Mouse (Mus musculus): ENCODE data around the gene Trir.
A peak's percentile ranks its signal among the peaks of the same experiment; 100 is the strongest.

The Trir gene

GRCm38 (mm10) chr8:84995680-84996079 is 30.9 kb upstream of the Trir start:
- DNase-seq: no peak

GRCm38 (mm10) chr8:84996978-84997377 is 29.6 kb upstream of the Trir start:
- DNase-seq: no peak

GRCm38 (mm10) chr8:84997649-84998295 is 28.9 kb upstream of the Trir start:
- peak; percentile 94 for DNase-seq

GRCm38 (mm10) chr8:85007686-85008085 is 18.9 kb upstream of the Trir start:
- DNase-seq: no peak

GRCm38 (mm10) chr8:85011242-85011641 is 15.4 kb upstream of the Trir start:
- DNase-seq: no peak

GRCm38 (mm10) chr8:85013230-85013840 is 13.3 kb upstream of the Trir start:
- DNase-seq: peak; percentile 71

GRCm38 (mm10) chr8:85014431-85014830 is 12.2 kb upstream of the Trir start, which contains the start of gene Best2:
Best2 (minus strand) TSS chr8:85014531.
- DNase-seq: no peak

- no peak for DNase-seq
Observed at GRCm38 (mm10) chr8:85016724-85017123, 9.9 kb upstream of the Trir start.

- DNase-seq: no peak
Observed at GRCm38 (mm10) chr8:85017209-85017608, 9.4 kb upstream of the Trir start.

GRCm38 (mm10) chr8:85021514-85022055 is 5.0 kb upstream of the Trir start:
- DNase-seq: no peak

- DNase-seq: no peak
Observed at GRCm38 (mm10) chr8:85023846-85024245, 2.8 kb upstream of the Trir start.

- peak; percentile 78 for DNase-seq
Observed at GRCm38 (mm10) chr8:85025098-85025932, 1.3 kb upstream of the Trir start, which contains the start of gene Asna1. Asna1 (minus strand) TSS chr8:85025281.

- no peak for DNase-seq
Observed at GRCm38 (mm10) chr8:85027516-85027855, 863 bp downstream of the Trir start.

- DNase-seq: no peak
Observed at GRCm38 (mm10) chr8:85027922-85028321, 1.3 kb downstream of the Trir start.

GRCm38 (mm10) chr8:85029271-85029670 is 2.6 kb downstream of the Trir start:
- no peak for DNase-seq

GRCm38 (mm10) chr8:85032622-85033311 is 6.1 kb downstream of the Trir start:
- DNase-seq: no peak

- no peak for DNase-seq
Observed at GRCm38 (mm10) chr8:85033867-85034266, 7.2 kb downstream of the Trir start.

- DNase-seq: peak; percentile 57
Observed at GRCm38 (mm10) chr8:85034764-85035163, 8.1 kb downstream of the Trir start.

- no peak for DNase-seq
Observed at GRCm38 (mm10) chr8:85035165-85035727, 8.6 kb downstream of the Trir start.

GRCm38 (mm10) chr8:85035728-85036310 is 9.2 kb downstream of the Trir start:
- DNase-seq: peak; percentile 33

- DNase-seq: no peak
Observed at GRCm38 (mm10) chr8:85036381-85036717, 9.7 kb downstream of the Trir start.

GRCm38 (mm10) chr8:85036718-85037365 is 10.2 kb downstream of the Trir start, which contains the start of gene Tnpo2:
Tnpo2 (plus strand) TSS chr8:85036915.
- peak; percentile 86 for DNase-seq

All from cerebellum, adult 8-10 months (tissue).